Mouse (Mus musculus): ENCODE measurements around the gene Nrf1. TPM values are rescaled to one million over a fixed set of nuclear protein-coding genes. Genes with fewer than 3 reads are reported as not detected.

The Nrf1 gene
- total RNA-seq, 2 experiments from 2014 or later = 9.0 to 11.6 TPM

- no peak for DNase-seq
These were observed 99.3 kb downstream of the Nrf1 start for GRCm38 (mm10) chr6:30147058-30147457.

DNA sequence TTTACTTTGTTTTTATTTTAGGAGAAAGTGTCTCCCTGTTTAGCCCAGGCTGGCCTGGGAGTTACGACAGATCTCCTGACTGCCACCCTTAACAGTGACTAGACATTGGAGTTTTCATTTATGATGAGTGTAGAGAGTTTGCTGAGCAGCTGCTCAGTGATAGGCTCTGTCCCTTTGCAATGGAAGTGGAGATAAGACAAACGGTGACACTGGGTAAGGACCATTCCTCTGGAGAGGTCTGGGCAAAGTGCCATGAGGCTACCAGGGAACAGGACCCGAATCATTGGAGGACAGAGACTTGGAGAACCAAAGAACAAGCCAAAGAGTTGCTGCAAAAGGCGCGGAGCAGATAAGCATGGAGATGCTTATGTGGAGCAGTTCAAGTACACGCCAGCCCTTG is 100.0 kb downstream of the Nrf1 start:
- no peak for DNase-seq

DNA sequence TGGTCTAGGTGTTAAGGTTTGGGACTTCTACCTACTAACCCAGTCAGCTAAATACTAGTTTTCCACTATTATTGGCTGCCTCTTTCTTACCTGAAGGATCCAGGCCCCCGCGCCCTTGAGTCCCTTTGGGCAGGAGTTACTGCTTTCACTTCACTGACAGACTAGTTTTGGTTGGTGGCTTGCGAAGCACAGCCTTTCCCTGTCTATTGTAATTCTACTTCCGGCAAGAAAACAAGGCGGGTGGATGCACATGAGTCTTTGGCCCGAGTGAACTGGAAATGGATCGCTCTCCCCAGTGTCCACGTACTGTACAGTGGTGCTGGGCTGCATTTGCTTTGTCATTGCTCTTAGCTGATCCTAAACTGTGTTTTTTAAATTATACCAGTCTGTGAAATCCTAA is 102.7 kb downstream of the Nrf1 start:
- no peak for DNase-seq

- DNase-seq = no peak
These were observed 104.4 kb downstream of the Nrf1 start for GRCm38 (mm10) chr6:30152163-30152562.

DNA sequence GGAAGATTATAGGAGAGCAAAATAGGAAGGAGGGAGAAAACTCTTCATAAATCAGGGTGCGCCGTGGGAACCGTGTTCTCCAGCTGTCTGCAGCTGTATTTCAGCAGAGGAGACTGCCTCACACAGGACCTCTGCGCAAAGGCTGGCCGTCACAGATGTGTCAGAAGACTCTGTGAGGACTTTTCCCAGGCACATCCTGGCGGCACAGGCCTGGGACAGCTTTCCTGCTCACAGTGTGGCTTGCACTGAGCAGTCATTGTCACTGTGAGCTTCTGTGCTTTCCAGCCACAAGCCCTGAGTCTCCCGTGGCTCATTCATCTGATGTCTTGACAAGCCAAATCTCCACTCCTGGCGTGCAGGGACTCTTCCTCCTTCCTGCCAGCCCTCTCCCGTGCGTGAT is 104.9 kb downstream of the Nrf1 start:
- DNase-seq = no peak

- no peak for DNase-seq
These were observed 105.3 kb downstream of the Nrf1 start for GRCm38 (mm10) chr6:30153076-30153475.

DNA sequence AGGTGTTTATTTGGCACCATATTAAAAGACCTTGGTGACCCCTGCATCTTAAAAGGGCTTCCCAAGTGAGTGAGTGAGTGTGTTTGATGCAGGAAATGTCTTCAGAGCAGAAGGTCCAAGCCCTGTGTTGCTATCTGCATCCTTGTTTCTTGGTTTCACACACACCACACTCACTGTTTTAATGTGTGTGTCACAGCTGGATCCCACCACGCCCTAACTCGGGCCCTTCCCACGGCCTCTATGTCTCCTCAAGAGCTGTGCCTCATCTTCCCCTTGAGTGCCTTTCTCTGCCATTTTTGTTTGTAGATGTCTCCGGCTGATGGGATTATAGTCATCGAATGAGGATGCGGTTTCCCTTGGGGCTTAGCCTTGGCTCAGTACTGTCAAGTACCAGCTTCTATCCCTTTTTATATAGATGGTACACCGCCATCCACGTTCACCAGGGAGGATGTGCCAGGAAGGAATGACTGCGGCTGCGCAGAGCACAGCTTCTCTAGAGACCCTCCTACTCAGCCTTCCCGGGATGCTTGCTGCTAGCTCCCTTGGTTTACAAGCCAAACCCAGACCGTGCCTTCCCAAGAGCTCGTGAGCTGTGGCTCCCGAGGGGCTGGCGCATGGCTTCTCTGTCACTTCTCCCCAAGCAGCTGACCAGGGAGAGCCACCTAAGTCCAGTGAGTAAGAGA is 106.1 kb downstream of the Nrf1 start:
- no peak for DNase-seq

- DNase-seq = no peak
These were observed 111.8 kb downstream of the Nrf1 start for GRCm38 (mm10) chr6:30159516-30160045.

DNA sequence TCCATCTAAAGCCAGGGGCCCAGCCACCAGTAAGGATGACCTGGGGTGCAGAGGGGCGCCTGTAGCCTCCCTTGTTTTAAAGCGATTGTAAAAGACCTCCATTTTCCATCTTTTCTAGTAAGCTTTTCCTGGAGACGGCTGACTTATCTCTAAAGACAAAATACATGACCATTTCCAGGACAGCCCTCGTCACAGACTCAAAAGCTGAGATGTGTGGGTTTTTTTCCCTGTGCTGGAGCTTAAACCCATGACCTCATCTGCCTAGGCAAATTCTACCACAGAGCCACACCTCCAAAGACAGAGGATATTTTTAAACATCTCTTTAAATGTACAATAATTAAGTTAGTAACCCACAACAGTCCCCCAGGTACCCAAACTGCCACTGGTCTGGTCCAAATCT is 112.6 kb downstream of the Nrf1 start:
- no peak for DNase-seq

DNA sequence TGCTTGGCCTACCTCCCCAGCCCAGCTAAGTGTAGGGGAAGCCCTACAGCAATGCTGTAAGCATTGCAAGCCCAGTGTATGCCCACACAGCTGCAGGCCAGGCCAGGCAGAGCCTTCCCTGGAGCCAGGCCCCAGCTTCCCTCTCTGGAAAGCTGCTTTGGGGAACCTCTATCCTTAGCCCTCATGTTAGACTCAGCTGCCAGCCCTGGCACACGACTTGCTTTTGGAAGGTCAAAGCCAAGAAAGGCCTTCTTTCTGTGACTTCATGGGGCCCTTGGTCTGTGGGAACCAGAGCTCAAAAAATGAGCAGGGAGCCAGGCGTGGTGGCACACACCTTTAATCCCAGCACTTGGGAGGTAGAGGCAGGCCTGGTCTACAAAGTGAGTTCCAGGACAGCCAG is 113.8 kb downstream of the Nrf1 start:
- no peak for DNase-seq

DNA sequence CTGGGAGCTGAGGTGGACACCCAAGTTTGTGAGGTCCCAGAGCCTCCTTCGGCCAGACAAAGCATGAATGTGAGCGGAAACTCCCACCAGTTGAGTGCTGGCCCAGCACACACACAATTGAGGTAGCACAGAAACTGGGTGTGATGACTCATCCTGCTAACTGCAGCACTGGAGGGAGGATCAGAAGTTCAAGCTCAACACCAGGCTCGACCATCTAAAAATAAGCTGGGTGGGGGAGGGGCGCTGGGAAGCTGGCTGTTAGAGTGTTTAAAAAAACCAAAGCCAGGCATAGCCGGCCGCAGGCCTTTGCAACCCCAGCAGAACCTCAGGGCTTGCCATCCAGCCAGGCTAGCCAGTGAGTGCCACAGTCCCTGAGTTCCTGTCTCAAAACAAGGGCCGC is 114.3 kb downstream of the Nrf1 start:
- no peak for DNase-seq

DNA sequence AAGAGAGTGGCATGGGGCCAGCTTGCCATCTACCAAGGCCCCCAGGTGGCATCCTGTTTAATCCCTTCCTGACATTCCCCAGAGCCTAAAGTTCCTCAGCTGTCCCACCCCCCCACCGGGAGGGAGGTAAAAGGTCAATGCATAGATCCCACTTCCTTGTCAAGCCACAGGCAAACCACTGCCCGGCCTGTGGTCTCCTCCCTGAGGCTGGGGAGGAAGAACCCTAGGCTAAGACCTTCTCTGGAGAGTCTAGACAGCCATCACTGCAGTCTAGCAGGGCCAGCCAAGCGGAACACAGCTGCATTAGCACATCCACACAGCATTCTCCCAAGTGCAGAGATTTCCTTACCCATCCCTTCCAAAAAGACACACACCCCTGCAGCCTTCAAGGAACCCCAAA is 118.6 kb downstream of the Nrf1 start:
- DNase-seq = no peak

DNA sequence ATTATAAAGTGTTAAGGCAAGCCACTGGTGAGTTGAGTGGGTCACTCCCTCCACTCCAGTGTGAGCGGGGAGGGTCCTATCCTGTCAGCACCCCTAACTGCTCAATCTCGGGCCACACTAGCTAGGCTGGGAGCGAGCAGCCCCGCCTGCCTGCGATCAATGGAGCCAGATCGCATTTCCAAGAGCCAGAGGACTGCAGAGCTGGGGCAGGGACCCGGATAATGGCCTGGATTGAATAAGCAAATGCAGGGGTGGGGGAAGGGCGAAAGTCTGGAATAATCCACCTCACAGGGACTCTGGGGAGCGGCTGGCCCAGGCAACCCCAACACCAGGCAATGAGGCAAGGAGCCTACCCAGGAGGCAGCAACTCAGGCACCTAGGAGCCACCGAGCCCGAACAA is 119.4 kb downstream of the Nrf1 start:
- DNase-seq = no peak

DNA sequence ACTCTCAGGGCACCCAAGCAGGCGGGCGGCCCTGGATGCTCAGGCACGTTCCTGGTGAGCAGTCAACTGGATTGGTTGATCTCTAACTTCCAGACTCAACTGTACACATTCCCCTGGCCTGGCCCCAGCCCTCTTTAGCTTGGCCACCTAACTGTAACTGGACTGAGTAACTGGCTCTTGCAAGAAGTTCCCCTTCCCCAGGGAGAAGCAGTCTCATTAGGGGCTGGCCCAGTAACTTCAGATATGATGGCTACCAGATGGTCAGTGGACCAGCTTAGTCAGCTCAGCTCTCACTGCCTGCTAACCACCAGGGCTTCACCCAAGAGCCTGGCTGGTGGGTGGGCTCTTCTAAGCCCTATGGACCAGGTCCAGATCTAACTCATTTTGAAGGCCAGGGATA is 120.5 kb downstream of the Nrf1 start:
- DNase-seq = peak; percentile 19

DNA sequence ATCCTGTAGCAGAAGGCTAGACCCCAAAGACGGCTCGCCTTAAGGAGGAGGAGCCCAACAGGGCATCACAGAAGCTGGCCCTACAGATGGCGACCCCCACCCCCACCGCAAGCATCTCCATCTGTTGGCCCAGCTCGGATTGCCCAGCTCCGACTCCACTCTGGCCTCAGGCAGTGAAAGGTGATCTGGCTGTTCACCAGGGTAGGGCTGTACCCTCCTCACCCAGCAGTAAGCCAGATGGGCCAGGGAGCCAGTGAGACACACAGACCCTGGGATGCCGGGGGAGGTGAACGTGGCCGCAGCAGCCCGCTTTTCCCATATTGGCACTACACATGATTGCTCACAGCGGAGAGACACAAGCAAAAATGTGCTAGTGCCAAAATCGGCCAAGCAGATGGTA is 121.4 kb downstream of the Nrf1 start:
- no peak for DNase-seq

GRCm38 (mm10) chr6:30171226-30171625 is 123.4 kb downstream of the Nrf1 start:
- no peak for DNase-seq

DNA sequence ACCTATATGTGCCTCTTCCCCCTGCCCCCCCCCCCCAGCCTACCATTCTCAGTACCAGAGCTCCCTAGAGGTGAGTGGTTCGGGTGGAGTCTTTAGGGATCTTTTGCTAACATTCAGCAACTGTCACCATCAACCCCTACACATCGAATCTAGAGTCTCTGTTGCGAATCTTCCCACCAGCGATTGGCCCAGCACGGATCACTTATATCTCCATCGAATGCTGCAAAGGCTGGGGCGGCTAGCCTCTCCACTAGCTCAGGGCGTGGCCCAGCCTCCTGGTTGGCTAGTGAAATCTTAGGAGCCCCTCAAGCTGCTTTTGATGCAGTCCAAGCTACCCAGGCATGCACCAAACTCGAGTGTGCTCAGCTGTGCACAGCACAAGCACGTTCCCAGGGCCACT is 124.2 kb downstream of the Nrf1 start:
- no peak for DNase-seq

DNA sequence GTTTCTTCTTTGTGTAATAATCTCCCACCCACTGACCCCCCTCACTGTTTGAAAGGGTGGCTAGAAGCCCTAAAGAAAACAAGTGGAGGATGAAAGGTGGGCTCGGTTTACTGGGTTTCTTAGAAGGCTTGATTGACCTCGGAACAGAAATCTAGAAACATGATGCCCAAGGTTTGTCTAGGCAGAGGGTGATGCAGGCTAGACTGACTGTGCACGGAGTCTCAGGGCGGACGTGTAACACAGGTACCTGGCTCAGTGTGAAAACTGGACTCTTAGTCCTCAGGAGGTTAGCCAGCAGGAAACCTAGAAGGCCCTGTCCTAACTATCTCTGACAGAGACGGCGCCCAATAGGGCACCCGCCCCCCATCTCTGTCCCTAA is 124.6 kb downstream of the Nrf1 start:
- no peak for DNase-seq

DNA sequence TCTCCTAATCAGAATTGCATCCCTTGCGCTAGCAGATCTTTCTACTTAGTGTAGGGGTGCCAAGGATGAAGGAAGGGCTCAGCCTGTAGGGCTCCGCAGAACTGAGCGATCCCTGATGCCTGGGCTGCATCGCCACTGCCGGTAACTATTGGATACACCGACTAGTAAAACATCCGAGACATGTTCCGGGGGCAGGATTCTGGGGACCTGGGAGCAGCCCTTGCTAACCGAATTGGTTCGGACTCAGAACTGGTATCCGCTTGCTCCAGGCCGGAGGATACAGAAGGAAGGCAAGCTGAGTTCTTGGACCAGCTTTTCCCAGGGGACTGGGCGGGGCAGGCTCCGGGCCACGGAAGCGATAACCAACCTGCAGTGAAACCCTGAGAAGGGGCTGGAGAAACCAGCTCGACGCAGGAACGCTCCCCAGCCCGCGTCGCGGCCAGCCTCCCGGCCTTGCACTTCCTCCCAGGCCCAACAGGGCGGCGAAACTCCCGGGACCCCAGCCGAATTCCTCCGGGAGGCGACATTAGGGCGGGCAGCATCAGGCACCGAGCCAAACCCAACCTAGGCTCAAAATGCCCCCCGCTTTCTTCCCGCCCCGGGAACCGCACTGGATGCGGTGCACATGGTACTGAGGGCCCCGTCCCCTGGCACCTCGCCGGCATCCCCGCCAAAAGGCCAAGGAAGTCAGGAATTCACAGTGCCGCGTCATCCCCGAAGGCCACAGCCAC is 125.2 kb downstream of the Nrf1 start:
- no peak for DNase-seq

- DNase-seq = no peak
These were observed 126.0 kb downstream of the Nrf1 start for GRCm38 (mm10) chr6:30173551-30174460.

DNA sequence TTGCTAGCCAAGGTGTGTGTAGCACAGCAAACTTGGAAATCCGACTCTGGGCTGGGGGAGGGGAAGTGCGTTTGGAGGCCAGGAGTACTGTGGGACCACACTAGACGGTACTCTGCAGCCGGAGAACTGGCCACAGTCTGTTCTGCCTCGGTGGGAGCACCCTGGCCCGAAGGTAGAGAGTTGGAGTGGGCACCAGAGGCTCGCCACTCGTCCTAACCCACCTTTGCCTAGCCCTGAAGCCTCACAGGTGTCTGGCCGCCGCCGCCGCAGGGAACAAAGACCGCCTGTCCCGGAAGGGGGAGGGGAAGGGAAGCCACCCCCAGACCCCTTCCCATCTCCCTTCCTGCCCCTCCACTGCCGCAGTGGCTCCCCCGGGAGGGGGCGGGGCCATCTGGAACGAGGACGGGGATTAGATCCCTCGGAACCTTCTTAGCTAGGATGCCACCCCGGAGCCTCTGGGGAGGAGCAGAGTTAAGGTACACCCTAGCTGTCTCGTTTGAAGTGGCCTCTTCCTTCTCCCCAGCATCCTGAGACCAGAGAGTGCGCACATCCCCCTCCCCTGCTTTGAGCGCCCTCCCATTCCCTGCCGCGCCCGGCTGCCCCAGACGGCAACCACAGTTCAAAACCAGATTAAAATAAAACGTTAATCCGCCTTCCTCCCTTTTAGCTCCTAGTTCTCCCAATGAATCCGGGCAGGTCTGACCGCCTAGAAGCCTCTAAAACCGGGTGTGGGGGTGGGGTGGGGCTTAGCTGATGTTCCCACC is 126.9 kb downstream of the Nrf1 start:
- no peak for DNase-seq

Measured in gastrocnemius, postnatal 25 days (tissue).